Mouse (Mus musculus) hindbrain, embryonic 14.5 days (tissue): ENCODE measurements around the gene Tuba3a. TPM values are rescaled to one million over a fixed set of nuclear protein-coding genes. Genes with fewer than 3 reads are reported as not detected.

Experiments
- ATAC-seq: fragments of 200-750 bp; cut with Nextera tagmentation; 2 replicates; pipeline ENCODE4 v1.8.0; 2017; ENCODE audit warnings: moderate number of reproducible peaks, mild to moderate bottlenecking, moderate TSS enrichment, moderate library complexity; ENCODE audit not compliant: low FRiP score
- DNase-seq: peaks from one replicate; pipeline ENCODE4 v3.0.0-alpha.2; 2015; ENCODE audit warnings: low spot score
- H3K27ac ChIP-seq: fragments of 300-500 bp; sonication (generic); 2 replicates; pipeline ENCODE4 v1.5.1; 2014; ENCODE audit warnings: mild to moderate bottlenecking, moderate library complexity
- H3K27me3 ChIP-seq: fragments of 300-500 bp; sonication (generic); 2 replicates; pipeline ENCODE4 v1.6.1; 2014; ENCODE audit warnings: mild to moderate bottlenecking, low read length, mixed read lengths; ENCODE audit not compliant: control insufficient read depth, insufficient read depth
- H3K36me3 ChIP-seq: fragments of 300-500 bp; sonication (generic); replicated peaks from 2 replicates; pipeline ENCODE4 v1.6.1; 2014; ENCODE audit not compliant: control insufficient read depth, insufficient read depth
- H3K4me1 ChIP-seq: fragments of 300-500 bp; sonication (generic); replicated peaks from 2 replicates; pipeline ENCODE4 v1.6.1; 2014; ENCODE audit warnings: antibody characterized with exemption, low read length, mixed read lengths; ENCODE audit not compliant: control insufficient read depth, insufficient read depth
- H3K4me2 ChIP-seq: fragments of 300-500 bp; sonication (generic); replicated peaks from 2 replicates; pipeline ENCODE4 v1.6.1; 2014; ENCODE audit warnings: mild to moderate bottlenecking, moderate library complexity
- H3K4me3 ChIP-seq: fragments of 300-500 bp; sonication (generic); replicated peaks from 2 replicates; pipeline ENCODE4 v1.5.1; 2014; ENCODE audit warnings: mild to moderate bottlenecking, low read length
- H3K9ac ChIP-seq: fragments of 300-500 bp; sonication (generic); 2 replicates; pipeline ENCODE4 v1.6.1; 2014
- H3K9me3 ChIP-seq: fragments of 300-500 bp; sonication (generic); 2 replicates; pipeline ENCODE4 v1.6.1; 2016; ENCODE audit warnings: low read length; ENCODE audit not compliant: control insufficient read depth
- WGBS: fragments of 180-500 bp; shearing (Covaris S2); extraction: QIAGEN DNeasy Blood & Tissue Kit; methylation state at CpG from one replicate; pipeline ENCODE4 v1.1.7; 2014; 5-methylcytosine and 5-hydroxymethylcytosine counted together
- polyA plus RNA-seq: library from polyadenylated mRNA; unstranded; fragments of >200 nt; fragmentation: Nextera tagmentation; extraction: Ambion mirVana; gene quantifications from 2 replicates; pipeline ENCODE4 v1.2.1, GENCODE M21; 2014

Gene Tuba3a
- polyA plus RNA-seq = not detected in 2 replicates

- WGBS = 96% methylated on average over 22 of the region's 22 CpGs
- DNase-seq (no peak), ATAC-seq (no peak)
- no peak within 1 kb of the TSS for H3K9ac ChIP-seq
- no peaks in the 10 kb centered on the region for H3K27me3 ChIP-seq
- no peaks in the 10 kb centered on the region for H3K36me3 ChIP-seq
- H3K27ac ChIP-seq = no peak within 1 kb of the TSS
- no peaks in the 10 kb centered on the region for H3K4me1 ChIP-seq
- H3K9me3 ChIP-seq = no peaks in the 10 kb centered on the region
- no peak within 1 kb of the TSS for H3K4me3 ChIP-seq
- H3K4me2 ChIP-seq = no peak within 1 kb of the TSS
These were observed at the start of gene Tuba3a for GRCm38 (mm10) chr6:125285890-125286289. Gene Tuba3a, minus strand, starts transcription at chr6:125286042.

GRCm38 (mm10) chr6:125334356-125334755, 48.5 kb upstream of the Tuba3a start:
- no peak overlapping the region for H3K9ac ChIP-seq
- H3K4me3 ChIP-seq = no peak overlapping the region
- no peak overlapping the region for H3K4me2 ChIP-seq
- no peak for ATAC-seq
- H3K27ac ChIP-seq = no peak overlapping the region
- H3K9me3 ChIP-seq = no peaks in the 10 kb centered on the region
- no peaks in the 10 kb centered on the region for H3K36me3 ChIP-seq
- no peak for DNase-seq
- no peaks in the 10 kb centered on the region; the same call in 1 of the 2 replicates for H3K4me1 ChIP-seq
- 75% methylated on average over 2 of the region's 2 CpGs for WGBS
- no peaks in the 10 kb centered on the region for H3K27me3 ChIP-seq

GRCm38 (mm10) chr6:125333112-125333899, 47.5 kb upstream of the Tuba3a start:
- Histone ChIP-seq H3K9ac (no peak overlapping the region), H3K27me3 (no peaks in the 10 kb centered on the region), H3K27ac (no peak overlapping the region), H3K9me3 (no peaks in the 10 kb centered on the region), H3K4me1 (no peaks in the 10 kb centered on the region; the same call in 1 of the 2 replicates), H3K4me2 (no peak overlapping the region), H3K4me3 (no peak overlapping the region), H3K36me3 (no peaks in the 10 kb centered on the region)
- ATAC-seq (no peak), DNase-seq (no peak)
- 75% methylated on average over 14 of the region's 14 CpGs for WGBS

GRCm38 (mm10) chr6:125330626-125331326, 44.9 kb upstream of the Tuba3a start:
- under 1% methylated on average over 39 of the region's 39 CpGs for WGBS
- Histone ChIP-seq H3K4me1 (no peaks in the 10 kb centered on the region; the same call in 1 of the 2 replicates), H3K27me3 (no peaks in the 10 kb centered on the region), H3K9me3 (no peaks in the 10 kb centered on the region), H3K4me3 (peak overlapping the region; percentile 42), H3K27ac (no peak overlapping the region), H3K9ac (peak overlapping the region; percentile 61), H3K4me2 (peak overlapping the region; percentile 73), H3K36me3 (no peaks in the 10 kb centered on the region)
- ATAC-seq = peak; percentile 89
- peak; percentile 72 for DNase-seq

GRCm38 (mm10) chr6:125328243-125328642, 42.4 kb upstream of the Tuba3a start:
- H3K36me3 ChIP-seq = no peaks in the 10 kb centered on the region
- H3K27me3 ChIP-seq = 0 out of 2 replicates have a peak, but pooled peaks cover 6% of the 10 kb centered on the region
- H3K9ac ChIP-seq = no peak overlapping the region
- no peak overlapping the region for H3K4me2 ChIP-seq
- no peak for DNase-seq
- no peak for ATAC-seq
- H3K27ac ChIP-seq = no peak overlapping the region
- no peak overlapping the region for H3K4me3 ChIP-seq
- no peaks in the 10 kb centered on the region; the same call in 1 of the 2 replicates for H3K4me1 ChIP-seq
- 84% methylated on average over 5 of the region's 5 CpGs for WGBS
- no peaks in the 10 kb centered on the region for H3K9me3 ChIP-seq

- WGBS = 70% methylated on average over 6 of the region's 6 CpGs
- H3K27me3 ChIP-seq = peaks cover 35% of the 10 kb centered on the region
- ATAC-seq (no peak), DNase-seq (no peak)
- H3K4me1 ChIP-seq = no peaks in the 10 kb centered on the region
- H3K4me2 ChIP-seq = no peak overlapping the region
- H3K4me3 ChIP-seq = no peak overlapping the region
- no peak overlapping the region for H3K27ac ChIP-seq
- no peaks in the 10 kb centered on the region for H3K36me3 ChIP-seq
- no peaks in the 10 kb centered on the region for H3K9me3 ChIP-seq
- H3K9ac ChIP-seq = no peak overlapping the region
These were observed 39.5 kb upstream of the Tuba3a start for GRCm38 (mm10) chr6:125325337-125325736.

GRCm38 (mm10) chr6:125323547-125323946, 37.7 kb upstream of the Tuba3a start:
- no peak for ATAC-seq
- H3K27me3 ChIP-seq = peaks cover 43% of the 10 kb centered on the region
- WGBS = 67% methylated on average over 6 of the region's 6 CpGs

GRCm38 (mm10) chr6:125322794-125323193, 37.0 kb upstream of the Tuba3a start:
- Histone ChIP-seq H3K4me1 (no peaks in the 10 kb centered on the region), H3K9ac (no peak overlapping the region), H3K4me3 (no peak overlapping the region), H3K27me3 (peaks cover 43% of the 10 kb centered on the region), H3K36me3 (no peaks in the 10 kb centered on the region), H3K27ac (no peak overlapping the region), H3K9me3 (no peaks in the 10 kb centered on the region), H3K4me2 (no peak overlapping the region)
- DNase-seq (no peak), ATAC-seq (no peak)
- 59% methylated on average over 13 of the region's 13 CpGs for WGBS

More at GRCm38 (mm10) chr6:125323547-125323946, 37.7 kb upstream of the Tuba3a start:
- H3K36me3 ChIP-seq = no peaks in the 10 kb centered on the region
- no peak overlapping the region for H3K4me2 ChIP-seq
- no peaks in the 10 kb centered on the region for H3K4me1 ChIP-seq
- DNase-seq = no peak
- H3K4me3 ChIP-seq = no peak overlapping the region
- H3K9ac ChIP-seq = no peak overlapping the region
- H3K9me3 ChIP-seq = no peaks in the 10 kb centered on the region
- no peak overlapping the region for H3K27ac ChIP-seq

GRCm38 (mm10) chr6:125321114-125321855, 35.4 kb upstream of the Tuba3a start:
- WGBS = 7% methylated on average over 26 of the region's 26 CpGs
- peaks cover 43% of the 10 kb centered on the region for H3K27me3 ChIP-seq
- H3K9ac ChIP-seq = no peak overlapping the region
- no peaks in the 10 kb centered on the region for H3K36me3 ChIP-seq
- DNase-seq (no peak), ATAC-seq (no peak)
- H3K4me1 ChIP-seq = no peaks in the 10 kb centered on the region
- no peak overlapping the region for H3K27ac ChIP-seq
- no peak overlapping the region for H3K4me2 ChIP-seq
- H3K4me3 ChIP-seq = no peak overlapping the region
- no peaks in the 10 kb centered on the region for H3K9me3 ChIP-seq
